Mouse (Mus musculus): Measurements from ENCODE around the gene Chmp2a. TPM values are rescaled to one million over a fixed set of nuclear protein-coding genes. Genes with fewer than 3 reads are reported as not detected.
A peak's percentile ranks its signal among the peaks of the same experiment; 100 is the strongest.

Chmp2a gene
- polyA plus RNA-seq, 1 experiment from 2014 or later: 226 TPM

GRCm38 (mm10) chr7:13035211-13035855 is 726 bp upstream of the Chmp2a start:
- no peak for DNase-seq (ENCODE audit: low spot score)

GRCm38 (mm10) chr7:13033451-13034147 is 1.0 kb downstream of the Chmp2a start:
- DNase-seq (ENCODE audit: low spot score): no peak

GRCm38 (mm10) chr7:13032541-13032940 is 2.1 kb downstream of the Chmp2a start:
- no peak for DNase-seq (ENCODE audit: low spot score)

- no peak for DNase-seq (ENCODE audit: low spot score)
These were observed 2.6 kb downstream of the Chmp2a start for GRCm38 (mm10) chr7:13031983-13032382.

- DNase-seq (ENCODE audit: low spot score): peak; percentile 36
These were observed 3.5 kb downstream of the Chmp2a start for GRCm38 (mm10) chr7:13031069-13031468.

GRCm38 (mm10) chr7:13028986-13029385 is 5.6 kb downstream of the Chmp2a start:
- DNase-seq (ENCODE audit: low spot score): no peak

GRCm38 (mm10) chr7:13025511-13026112 is 9.0 kb downstream of the Chmp2a start:
- DNase-seq (ENCODE audit: low spot score): no peak

- DNase-seq (ENCODE audit: low spot score): peak; percentile 78
These were observed 9.8 kb downstream of the Chmp2a start for GRCm38 (mm10) chr7:13024805-13025204.

GRCm38 (mm10) chr7:13023928-13024731 is 10.5 kb downstream of the Chmp2a start:
- peak; percentile 96 for DNase-seq (ENCODE audit: low spot score)

GRCm38 (mm10) chr7:13022773-13023535 is 11.7 kb downstream of the Chmp2a start:
- peak; percentile 79 for DNase-seq (ENCODE audit: low spot score)

- DNase-seq (ENCODE audit: low spot score): no peak
These were observed 19.4 kb downstream of the Chmp2a start for GRCm38 (mm10) chr7:13015217-13015616.

GRCm38 (mm10) chr7:13014275-13014839 is 20.2 kb downstream of the Chmp2a start:
- DNase-seq (ENCODE audit: low spot score): no peak

GRCm38 (mm10) chr7:13013671-13014070 is 20.9 kb downstream of the Chmp2a start:
- DNase-seq (ENCODE audit: low spot score): no peak

GRCm38 (mm10) chr7:13010005-13010908 is 24.4 kb downstream of the Chmp2a start, which contains the start of gene Zbtb45:
Gene Zbtb45 (minus strand): TSS chr7:13010034.
- no peak for DNase-seq (ENCODE audit: low spot score)

- DNase-seq (ENCODE audit: low spot score): peak; percentile 95
These were observed 25.2 kb downstream of the Chmp2a start for GRCm38 (mm10) chr7:13009143-13010004.

GRCm38 (mm10) chr7:13007341-13008092 is 27.1 kb downstream of the Chmp2a start:
- DNase-seq (ENCODE audit: low spot score): no peak

- DNase-seq (ENCODE audit: low spot score): no peak
These were observed 28.1 kb downstream of the Chmp2a start for GRCm38 (mm10) chr7:13006531-13006930.

- no peak for DNase-seq (ENCODE audit: low spot score)
These were observed 28.6 kb downstream of the Chmp2a start for GRCm38 (mm10) chr7:13006011-13006410.

Data from thymus, postnatal 0 days (tissue).